Mouse (Mus musculus) thymus, adult 2 months (tissue): ENCODE results near the gene Gpr87.

Experiments used
- CTCF ChIP-seq: fragments of 200-500 bp; IDR thresholded peaks from 2 replicates; pipeline ENCODE4 v1.5.1; 2012; ENCODE audit warnings: mild to moderate bottlenecking, control low read depth, low read length, moderate library complexity, borderline replicate concordance; ENCODE audit not compliant: control insufficient read depth, poor library complexity, insufficient read depth; ENCODE audit errors: extremely low read depth
- POLR2A ChIP-seq: fragments of 200-500 bp; IDR thresholded peaks from 2 replicates; pipeline ENCODE4 v1.6.1; 2012; ENCODE audit warnings: mild to moderate bottlenecking, low read length, control low read depth, moderate library complexity; ENCODE audit not compliant: control insufficient read depth, poor library complexity, insufficient read depth; ENCODE audit errors: extremely low read depth

DNA sequence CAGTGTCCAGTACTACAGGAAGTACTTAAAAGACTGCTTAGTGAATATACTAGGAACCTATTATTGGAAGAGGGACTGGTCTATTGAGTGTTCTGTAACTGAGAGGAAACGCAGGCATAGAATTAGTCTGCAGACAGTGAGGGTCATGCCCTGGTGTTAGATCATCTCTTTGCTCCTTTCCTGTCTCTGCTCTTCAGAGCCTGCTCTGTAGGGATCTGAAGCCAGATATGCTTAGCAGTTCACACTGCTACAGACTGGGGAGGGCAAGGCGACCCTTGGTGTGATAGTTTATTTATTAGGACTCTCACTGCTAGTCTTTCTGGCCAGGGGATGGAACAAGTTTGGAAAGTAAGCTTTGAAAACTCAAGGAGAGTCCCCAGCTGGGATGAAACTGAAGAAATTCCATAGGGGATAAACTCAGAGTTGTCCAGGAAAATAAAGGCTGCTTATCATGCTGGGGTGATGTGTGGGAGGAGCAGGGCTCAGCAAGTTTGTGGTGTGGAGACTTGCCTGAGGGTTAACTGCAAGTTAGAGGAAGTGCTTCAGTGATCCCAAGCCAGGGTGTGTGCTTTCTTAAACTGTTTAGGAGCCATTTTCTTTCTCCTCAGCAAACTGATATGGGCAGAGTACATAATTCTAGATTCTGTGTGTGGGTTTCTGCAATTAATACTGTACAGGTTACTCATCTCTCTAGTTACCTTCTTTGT, 24.8 kb downstream of the Gpr87 start:
- no peak for TF ChIP-seq CTCF
- TF ChIP-seq POLR2A = no peak
